Mouse (Mus musculus) midbrain, embryonic 13.5 days (tissue): ENCODE results near the gene Lcn3. TPM values are rescaled to one million over a fixed set of nuclear protein-coding genes. Genes with fewer than 3 reads are reported as not detected.
"Not testable (repeated sequence)": the region's sequence is repeated elsewhere in the genome, so short reads cannot be mapped to it uniquely, and the experiment has no call there.

Experiments used
- ATAC-seq: fragments of 200-750 bp; cut with Nextera tagmentation; 2 replicates; pipeline ENCODE4 v1.8.0; 2017; ENCODE audit warnings: mild to moderate bottlenecking, moderate TSS enrichment, moderate library complexity
- H3K27ac ChIP-seq: fragments of 300-500 bp; sonication (generic); 2 replicates; pipeline ENCODE4 v1.5.1; 2015; ENCODE audit warnings: inconsistent platforms, mild to moderate bottlenecking, moderate library complexity
- H3K27me3 ChIP-seq: fragments of 300-500 bp; sonication (generic); 2 replicates; pipeline ENCODE4 v1.6.1; 2015; ENCODE audit warnings: mild to moderate bottlenecking, inconsistent platforms
- H3K36me3 ChIP-seq: fragments of 300-500 bp; sonication (generic); 2 replicates; pipeline ENCODE4 v1.6.1; 2015; ENCODE audit warnings: mild to moderate bottlenecking, inconsistent platforms
- H3K4me1 ChIP-seq: fragments of 300-500 bp; sonication (generic); replicated peaks from 2 replicates; pipeline ENCODE4 v1.6.1; 2015; ENCODE audit warnings: inconsistent platforms
- H3K4me2 ChIP-seq: fragments of 300-500 bp; sonication (generic); replicated peaks from 2 replicates; pipeline ENCODE4 v1.6.1; 2015; ENCODE audit warnings: moderate library complexity, mild to moderate bottlenecking, inconsistent platforms
- H3K4me3 ChIP-seq: fragments of 300-500 bp; sonication (generic); replicated peaks from 2 replicates; pipeline ENCODE4 v1.5.1; 2015; ENCODE audit warnings: mild to moderate bottlenecking, inconsistent platforms
- H3K9ac ChIP-seq: fragments of 300-500 bp; sonication (generic); replicated peaks from 2 replicates; pipeline ENCODE4 v1.6.1; 2015; ENCODE audit warnings: mild to moderate bottlenecking, inconsistent platforms
- H3K9me3 ChIP-seq: fragments of 300-500 bp; sonication (generic); 2 replicates; pipeline ENCODE4 v1.6.1; 2016; ENCODE audit warnings: mild to moderate bottlenecking, inconsistent platforms
- WGBS: fragments of 180-500 bp; shearing (Covaris S2); methylation state at CpG from one replicate; pipeline ENCODE4 v1.1.7; 2015; 5-methylcytosine and 5-hydroxymethylcytosine counted together
- polyA plus RNA-seq: library from polyadenylated mRNA; unstranded; fragments of >200 nt; fragmentation: Nextera tagmentation; extraction: Ambion mirVana; gene quantifications from 2 replicates; pipeline ENCODE4 v1.2.1, GENCODE M21; 2015

Gene Lcn3
- not detected in 2 replicates for polyA plus RNA-seq

- no peaks in the 10 kb centered on the region for H3K4me1 ChIP-seq
- no peak for ATAC-seq
- H3K36me3 ChIP-seq, result no peaks in the 10 kb centered on the region
- 0 out of 2 replicates have a peak, but pooled peaks cover 2% of the 10 kb centered on the region for H3K27me3 ChIP-seq
- no peak within 1 kb of the TSS for H3K4me2 ChIP-seq
- H3K9ac ChIP-seq, result no peak within 1 kb of the TSS
- H3K9me3 ChIP-seq, result no peaks in the 10 kb centered on the region
- no peak within 1 kb of the TSS for H3K4me3 ChIP-seq
- no peak within 1 kb of the TSS for H3K27ac ChIP-seq
- 55% methylated on average over 2 of the region's 2 CpGs for WGBS
These were observed at the start of gene Lcn3 for GRCm38 (mm10) chr2:25765269-25765668. Gene Lcn3 (plus strand): TSS chr2:25765569.

GRCm38 (mm10) chr2:25717222-25717621 is 48.1 kb upstream of the Lcn3 start:
- H3K27ac ChIP-seq, result no peak overlapping the region
- H3K27me3 ChIP-seq, result no peaks in the 10 kb centered on the region
- no peaks in the 10 kb centered on the region for H3K9me3 ChIP-seq
- no peak overlapping the region for H3K4me2 ChIP-seq
- no peaks in the 10 kb centered on the region for H3K4me1 ChIP-seq
- no peaks in the 10 kb centered on the region for H3K36me3 ChIP-seq
- ATAC-seq, result no peak
- H3K9ac ChIP-seq, result no peak overlapping the region
- H3K4me3 ChIP-seq, result no peak overlapping the region

- H3K36me3 ChIP-seq, result no peaks in the 10 kb centered on the region
- H3K27me3 ChIP-seq, result no peaks in the 10 kb centered on the region
- 68% methylated on average over 2 of the region's 2 CpGs for WGBS
- H3K4me2 ChIP-seq, result no peak overlapping the region
- no peak overlapping the region for H3K9ac ChIP-seq
- H3K27ac ChIP-seq, result no peak overlapping the region
- ATAC-seq, result no peak
- H3K4me3 ChIP-seq, result no peak overlapping the region
- no peaks in the 10 kb centered on the region for H3K9me3 ChIP-seq
- no peaks in the 10 kb centered on the region for H3K4me1 ChIP-seq
These were observed 32.0 kb upstream of the Lcn3 start for GRCm38 (mm10) chr2:25733199-25733930.

GRCm38 (mm10) chr2:25736709-25737108 is 28.7 kb upstream of the Lcn3 start, which contains the start of gene Obp2b:
Gene Obp2b (plus strand): TSS chr2:25737009.
- H3K4me1 ChIP-seq, H3K4me2 ChIP-seq, H3K9me3 ChIP-seq, H3K27me3 ChIP-seq, H3K36me3 ChIP-seq, H3K4me3 ChIP-seq, H3K27ac ChIP-seq, ATAC-seq, H3K9ac ChIP-seq: not testable (repeated sequence)
- WGBS, result 92% methylated on average over 3 of the region's 3 CpGs

GRCm38 (mm10) chr2:25741671-25742070 is 23.7 kb upstream of the Lcn3 start:
- Histone ChIP-seq H3K27me3 (no peaks in the 10 kb centered on the region), H3K4me1 (no peaks in the 10 kb centered on the region), H3K4me3 (no peak overlapping the region), H3K9ac (no peak overlapping the region), H3K9me3 (peaks cover 3% of the 10 kb centered on the region; the same call in 1 of the 2 replicates), H3K36me3 (no peaks in the 10 kb centered on the region), H3K27ac (no peak overlapping the region), H3K4me2 (no peak overlapping the region)
- no peak for ATAC-seq
- 53% methylated on average over 1 of the region's 1 CpGs for WGBS

- WGBS, result 100% methylated on average over 1 of the region's 1 CpGs
- no peak overlapping the region for H3K4me2 ChIP-seq
- H3K4me1 ChIP-seq, result no peaks in the 10 kb centered on the region
- no peak overlapping the region for H3K4me3 ChIP-seq
- H3K27ac ChIP-seq, result no peak overlapping the region
- H3K36me3 ChIP-seq, result no peaks in the 10 kb centered on the region
- no peaks in the 10 kb centered on the region for H3K27me3 ChIP-seq
- no peak overlapping the region for H3K9ac ChIP-seq
- no peak for ATAC-seq
- 0 out of 2 replicates have a peak, but pooled peaks cover 2% of the 10 kb centered on the region for H3K9me3 ChIP-seq
These were observed 11.2 kb upstream of the Lcn3 start for GRCm38 (mm10) chr2:25754201-25754600.

- no peaks in the 10 kb centered on the region for H3K27me3 ChIP-seq
- no peaks in the 10 kb centered on the region for H3K4me1 ChIP-seq
- no peaks in the 10 kb centered on the region for H3K36me3 ChIP-seq
- H3K9me3 ChIP-seq, result 0 out of 2 replicates have a peak, but pooled peaks cover 2% of the 10 kb centered on the region
- no peak overlapping the region for H3K4me2 ChIP-seq
- no peak for ATAC-seq
- H3K4me3 ChIP-seq, result no peak overlapping the region
- 50% methylated on average over 4 of the region's 4 CpGs for WGBS
- no peak overlapping the region for H3K9ac ChIP-seq
- no peak overlapping the region for H3K27ac ChIP-seq
These were observed 7.2 kb upstream of the Lcn3 start for GRCm38 (mm10) chr2:25758064-25758625.

- 91% methylated on average over 4 of the region's 4 CpGs for WGBS
- no peaks in the 10 kb centered on the region for H3K4me1 ChIP-seq
- H3K9me3 ChIP-seq, result no peaks in the 10 kb centered on the region
- H3K9ac ChIP-seq, result no peak overlapping the region
- no peak overlapping the region for H3K4me2 ChIP-seq
- no peak overlapping the region for H3K4me3 ChIP-seq
- ATAC-seq, result no peak
- 0 out of 2 replicates have a peak, but pooled peaks cover 2% of the 10 kb centered on the region for H3K27me3 ChIP-seq
- no peak overlapping the region for H3K27ac ChIP-seq
- H3K36me3 ChIP-seq, result no peaks in the 10 kb centered on the region
These were observed 2.4 kb downstream of the Lcn3 start for GRCm38 (mm10) chr2:25767764-25768163.

- WGBS, result 85% methylated on average over 2 of the region's 2 CpGs
- no peaks in the 10 kb centered on the region for H3K9me3 ChIP-seq
- H3K27ac ChIP-seq, result no peak overlapping the region
These were observed 8.1 kb downstream of the Lcn3 start for GRCm38 (mm10) chr2:25773507-25773906.

GRCm38 (mm10) chr2:25774640-25775039 is 9.3 kb downstream of the Lcn3 start:
- no peaks in the 10 kb centered on the region for H3K27me3 ChIP-seq
- H3K4me2 ChIP-seq, result no peak overlapping the region
- 84% methylated on average over 2 of the region's 2 CpGs for WGBS
- H3K36me3 ChIP-seq, result no peaks in the 10 kb centered on the region
- no peaks in the 10 kb centered on the region for H3K4me1 ChIP-seq
- ATAC-seq, result no peak
- H3K27ac ChIP-seq, result no peak overlapping the region
- H3K9me3 ChIP-seq, result no peaks in the 10 kb centered on the region
- H3K9ac ChIP-seq, result no peak overlapping the region
- no peak overlapping the region for H3K4me3 ChIP-seq

More at GRCm38 (mm10) chr2:25773507-25773906, 8.1 kb downstream of the Lcn3 start:
- Histone ChIP-seq H3K4me3 (no peak overlapping the region), H3K9ac (no peak overlapping the region), H3K4me1 (no peaks in the 10 kb centered on the region), H3K4me2 (no peak overlapping the region), H3K36me3 (no peaks in the 10 kb centered on the region), H3K27me3 (no peaks in the 10 kb centered on the region)
- no peak for ATAC-seq

- Histone ChIP-seq H3K27ac (no peak overlapping the region), H3K4me1 (no peaks in the 10 kb centered on the region), H3K4me3 (no peak overlapping the region), H3K9ac (no peak overlapping the region), H3K9me3 (no peaks in the 10 kb centered on the region), H3K36me3 (no peaks in the 10 kb centered on the region), H3K4me2 (no peak overlapping the region), H3K27me3 (no peaks in the 10 kb centered on the region)
- 46% methylated on average over 3 of the region's 3 CpGs for WGBS
- ATAC-seq, result no peak
These were observed 10.6 kb downstream of the Lcn3 start for GRCm38 (mm10) chr2:25775991-25776390.

GRCm38 (mm10) chr2:25776717-25777116 is 11.3 kb downstream of the Lcn3 start, which contains the start of gene Lcn11:
Gene Lcn11 (plus strand): TSS chr2:25777017.
- no peak within 1 kb of the TSS for H3K4me2 ChIP-seq
- H3K9me3 ChIP-seq, result no peaks in the 10 kb centered on the region
- no peak within 1 kb of the TSS for H3K27ac ChIP-seq
- 83% methylated on average over 1 of the region's 1 CpGs for WGBS
- no peak within 1 kb of the TSS for H3K9ac ChIP-seq
- H3K27me3 ChIP-seq, result no peaks in the 10 kb centered on the region
- no peaks in the 10 kb centered on the region for H3K36me3 ChIP-seq
- H3K4me1 ChIP-seq, result no peaks in the 10 kb centered on the region
- H3K4me3 ChIP-seq, result no peak within 1 kb of the TSS
- ATAC-seq, result no peak
